Mouse (Mus musculus) midbrain, embryonic 16.5 days (tissue): ENCODE data around the gene Fbxl18. TPM values are rescaled to one million over a fixed set of nuclear protein-coding genes. Genes with fewer than 3 reads are reported as not detected.

ENCODE experiments used
- ATAC-seq: fragments of 200-750 bp; cut with Nextera tagmentation; 2 replicates; pipeline ENCODE4 v1.8.0; 2017; ENCODE audit warnings: moderate TSS enrichment
- H3K27ac ChIP-seq: fragments of 300-500 bp; sonication (generic); 2 replicates; pipeline ENCODE4 v1.5.1; 2014; ENCODE audit warnings: mild to moderate bottlenecking, low read length, mixed read lengths
- H3K27me3 ChIP-seq: fragments of 300-500 bp; sonication (generic); 2 replicates; pipeline ENCODE4 v1.6.1; 2014; ENCODE audit warnings: low read depth, low read length, mixed read lengths; ENCODE audit not compliant: control insufficient read depth, insufficient read depth
- H3K36me3 ChIP-seq: fragments of 300-500 bp; sonication (generic); 2 replicates; pipeline ENCODE4 v1.6.1; 2014; ENCODE audit warnings: mild to moderate bottlenecking, low read length, moderate library complexity, mixed read lengths; ENCODE audit not compliant: control insufficient read depth, insufficient read depth
- H3K4me1 ChIP-seq: fragments of 300-500 bp; sonication (generic); 2 replicates; pipeline ENCODE4 v1.6.1; 2014; ENCODE audit warnings: mild to moderate bottlenecking, low read length, mixed read lengths; ENCODE audit not compliant: control insufficient read depth, insufficient read depth
- H3K4me2 ChIP-seq: fragments of 300-500 bp; sonication (generic); 2 replicates; pipeline ENCODE4 v1.6.1; 2014; ENCODE audit warnings: mild to moderate bottlenecking, low read length, mixed read lengths
- H3K4me3 ChIP-seq: fragments of 300-500 bp; sonication (generic); 2 replicates; pipeline ENCODE4 v1.5.1; 2014; ENCODE audit warnings: low read depth, mild to moderate bottlenecking, low read length, moderate library complexity, mixed read lengths
- H3K9ac ChIP-seq: fragments of 300-500 bp; sonication (generic); 2 replicates; pipeline ENCODE4 v1.6.1; 2014; ENCODE audit warnings: low read depth, low read length, mixed read lengths
- H3K9me3 ChIP-seq: fragments of 300-500 bp; sonication (generic); replicated peaks from 2 replicates; pipeline ENCODE4 v1.6.1; 2014; ENCODE audit warnings: mild to moderate bottlenecking, low read length, mixed read lengths; ENCODE audit not compliant: control insufficient read depth, poor library complexity, severe bottlenecking
- WGBS: fragments of 180-500 bp; shearing (Covaris S2); extraction: QIAGEN DNeasy Blood & Tissue Kit; methylation state at CpG from one replicate; pipeline ENCODE4 v1.1.7; 2014; 5-methylcytosine and 5-hydroxymethylcytosine counted together
- polyA plus RNA-seq: library from polyadenylated mRNA; unstranded; fragments of >200 nt; fragmentation: Nextera tagmentation; extraction: Ambion mirVana; gene quantifications from 2 replicates; pipeline ENCODE4 v1.2.1, GENCODE M21; 2015

Fbxl18 gene
- polyA plus RNA-seq, 1 experiment from 2014 or later, result 29.9 TPM

- Histone ChIP-seq H3K9me3 (no peaks in the 10 kb centered on the region), H3K4me1 (no peaks in the 10 kb centered on the region), H3K36me3 (no peaks in the 10 kb centered on the region), H3K27me3 (no peaks in the 10 kb centered on the region), H3K4me3 (no peak overlapping the region), H3K27ac (no peak overlapping the region), H3K4me2 (no peak overlapping the region), H3K9ac (no peak overlapping the region)
- ATAC-seq, result no peak
- WGBS, result 71% methylated on average over 8 of the region's 8 CpGs
Observed at GRCm38 (mm10) chr5:142920311-142921073, 25.3 kb upstream of the Fbxl18 start.

DNA sequence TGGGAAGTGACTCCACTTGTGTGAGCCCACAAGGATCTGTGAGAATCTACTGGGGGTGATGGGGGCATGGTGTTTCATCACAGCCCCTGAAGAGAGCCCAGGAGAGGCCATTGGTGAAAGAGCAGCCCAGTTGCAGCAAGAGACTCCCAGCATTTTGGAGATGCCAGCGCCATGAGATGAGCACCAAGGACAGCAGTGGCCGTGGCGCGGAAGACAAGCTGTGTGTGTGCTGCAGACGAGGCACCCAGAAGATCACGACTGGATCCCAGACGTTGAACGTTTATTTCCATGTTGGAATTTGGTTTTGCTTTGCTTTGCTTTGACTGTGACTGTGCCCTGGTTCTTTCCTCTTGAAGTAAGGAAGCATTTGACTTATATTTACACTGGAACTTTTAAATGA, 22.2 kb upstream of the Fbxl18 start:
- no peaks in the 10 kb centered on the region for H3K4me1 ChIP-seq
- no peak overlapping the region for H3K27ac ChIP-seq
- H3K4me2 ChIP-seq, result no peak overlapping the region
- H3K36me3 ChIP-seq, result no peaks in the 10 kb centered on the region
- no peak overlapping the region for H3K4me3 ChIP-seq
- H3K9ac ChIP-seq, result no peak overlapping the region
- 92% methylated on average over 8 of the region's 8 CpGs for WGBS
- no peaks in the 10 kb centered on the region for H3K9me3 ChIP-seq
- no peaks in the 10 kb centered on the region for H3K27me3 ChIP-seq
- no peak for ATAC-seq

DNA sequence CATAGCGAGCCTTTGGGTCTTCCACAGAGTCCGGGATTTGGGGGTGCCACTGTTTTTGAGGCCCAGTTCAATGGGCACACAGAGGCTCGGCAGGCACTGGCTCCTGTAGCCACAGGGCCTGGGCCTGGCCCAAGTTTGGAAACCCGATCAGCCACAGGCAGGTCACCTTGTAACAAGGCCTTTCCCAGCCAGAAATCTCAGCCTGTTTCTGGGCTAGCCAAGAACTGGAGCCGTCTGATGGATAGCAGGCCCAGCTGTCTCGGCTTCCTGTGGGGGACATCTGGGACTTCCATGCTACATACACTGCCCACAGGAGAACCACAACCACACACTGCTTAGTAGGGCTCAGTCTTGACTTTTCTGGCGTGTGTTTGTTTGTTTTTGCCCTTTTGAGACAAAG, 21.4 kb upstream of the Fbxl18 start:
- Histone ChIP-seq H3K9me3 (no peaks in the 10 kb centered on the region), H3K27me3 (no peaks in the 10 kb centered on the region), H3K4me2 (no peak overlapping the region), H3K4me1 (no peaks in the 10 kb centered on the region), H3K36me3 (no peaks in the 10 kb centered on the region), H3K27ac (no peak overlapping the region), H3K4me3 (no peak overlapping the region), H3K9ac (no peak overlapping the region)
- ATAC-seq, result no peak
- WGBS, result 87% methylated on average over 7 of the region's 7 CpGs

- ATAC-seq, result no peak
- H3K27ac ChIP-seq, result no peak overlapping the region
- 95% methylated on average over 11 of the region's 11 CpGs for WGBS
- no peaks in the 10 kb centered on the region for H3K36me3 ChIP-seq
- H3K27me3 ChIP-seq, result no peaks in the 10 kb centered on the region
- H3K9me3 ChIP-seq, result no peaks in the 10 kb centered on the region
- no peaks in the 10 kb centered on the region for H3K4me1 ChIP-seq
- H3K9ac ChIP-seq, result no peak overlapping the region
- H3K4me3 ChIP-seq, result no peak overlapping the region
- H3K4me2 ChIP-seq, result no peak overlapping the region
Observed at GRCm38 (mm10) chr5:142915231-142915630, 20.0 kb upstream of the Fbxl18 start.

GRCm38 (mm10) chr5:142912739-142913138, 17.5 kb upstream of the Fbxl18 start:
- Histone ChIP-seq H3K36me3 (no peaks in the 10 kb centered on the region), H3K27me3 (no peaks in the 10 kb centered on the region), H3K9me3 (no peaks in the 10 kb centered on the region), H3K4me1 (peaks cover 5% of the 10 kb centered on the region), H3K27ac (no peak overlapping the region), H3K4me2 (no peak overlapping the region), H3K9ac (no peak overlapping the region), H3K4me3 (no peak overlapping the region)
- no peak for ATAC-seq
- 87% methylated on average over 4 of the region's 4 CpGs for WGBS

- no peak overlapping the region for H3K4me2 ChIP-seq
- H3K9me3 ChIP-seq, result no peaks in the 10 kb centered on the region
- H3K27ac ChIP-seq, result no peak overlapping the region
- no peak for ATAC-seq
- no peaks in the 10 kb centered on the region for H3K27me3 ChIP-seq
- H3K36me3 ChIP-seq, result no peaks in the 10 kb centered on the region
- WGBS, result 87% methylated on average over 3 of the region's 3 CpGs
- H3K9ac ChIP-seq, result no peak overlapping the region
- no peak overlapping the region for H3K4me3 ChIP-seq
- H3K4me1 ChIP-seq, result peaks cover 9% of the 10 kb centered on the region
Observed at GRCm38 (mm10) chr5:142912320-142912719, 17.1 kb upstream of the Fbxl18 start.

GRCm38 (mm10) chr5:142911629-142912028, 16.4 kb upstream of the Fbxl18 start:
- no peak overlapping the region for H3K4me2 ChIP-seq
- no peak overlapping the region for H3K27ac ChIP-seq
- H3K9ac ChIP-seq, result no peak overlapping the region
- no peaks in the 10 kb centered on the region for H3K36me3 ChIP-seq
- no peak overlapping the region for H3K4me3 ChIP-seq
- H3K9me3 ChIP-seq, result no peaks in the 10 kb centered on the region
- peaks cover 13% of the 10 kb centered on the region for H3K4me1 ChIP-seq
- ATAC-seq, result no peak
- 95% methylated on average over 2 of the region's 2 CpGs for WGBS
- no peaks in the 10 kb centered on the region for H3K27me3 ChIP-seq

GRCm38 (mm10) chr5:142909576-142910278, 14.5 kb upstream of the Fbxl18 start:
- Histone ChIP-seq H3K4me2 (no peak overlapping the region), H3K36me3 (peaks cover 4% of the 10 kb centered on the region; the same call in 1 of the 2 replicates), H3K4me3 (no peak overlapping the region), H3K27ac (peak overlapping the region; percentile 23), H3K9me3 (no peaks in the 10 kb centered on the region), H3K4me1 (peaks cover 16% of the 10 kb centered on the region), H3K27me3 (no peaks in the 10 kb centered on the region), H3K9ac (no peak overlapping the region)
- ATAC-seq, result no peak
- 60% methylated on average over 8 of the region's 8 CpGs for WGBS

DNA sequence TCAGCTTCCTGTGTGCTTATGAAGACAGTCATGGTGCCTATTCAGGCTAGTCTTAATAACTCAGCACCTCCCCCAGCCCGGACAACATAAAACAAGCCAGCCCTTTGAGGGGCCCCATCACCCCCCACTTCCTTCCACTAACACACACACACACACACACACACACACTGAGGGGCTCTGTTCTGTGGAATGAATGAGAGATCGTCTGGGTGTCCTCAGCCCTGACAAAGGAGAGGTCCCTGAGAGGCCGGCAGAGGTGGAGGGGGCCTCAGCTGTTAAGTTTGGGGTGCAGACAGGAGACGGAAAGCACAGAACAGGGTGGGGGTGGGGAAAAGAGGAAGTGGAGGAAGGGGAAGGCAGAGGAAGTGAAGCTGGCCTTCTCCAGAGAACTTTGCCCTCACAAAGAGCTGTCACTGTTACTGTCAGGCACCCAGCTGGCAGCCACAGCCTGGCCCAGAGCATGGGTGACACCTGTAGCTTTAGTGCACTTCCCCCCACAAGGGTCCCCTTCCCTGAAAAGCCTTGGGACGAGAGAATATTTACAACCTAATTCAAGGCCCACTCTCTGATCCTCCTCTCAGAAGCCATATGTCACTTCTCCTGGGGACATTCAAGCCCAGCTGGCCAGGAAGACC, 13.8 kb upstream of the Fbxl18 start:
- WGBS, result 43% methylated on average over 5 of the region's 5 CpGs
- Histone ChIP-seq H3K4me1 (peaks cover 23% of the 10 kb centered on the region), H3K4me2 (no peak overlapping the region), H3K36me3 (peaks cover 11% of the 10 kb centered on the region), H3K9ac (no peak overlapping the region), H3K9me3 (no peaks in the 10 kb centered on the region), H3K27ac (peak overlapping the region; percentile 23), H3K27me3 (no peaks in the 10 kb centered on the region), H3K4me3 (no peak overlapping the region)
- no peak for ATAC-seq
